Mouse (Mus musculus): ENCODE results near the gene Wdr46. TPM values are rescaled to one million over a fixed set of nuclear protein-coding genes. Genes with fewer than 3 reads are reported as not detected.
A peak's percentile ranks its signal among the peaks of the same experiment; 100 is the strongest.
"Not testable (repeated sequence)": the region's sequence is repeated elsewhere in the genome, so short reads cannot be mapped to it uniquely, and the experiment has no call there.

Wdr46 gene
- total and polyA plus RNA-seq, 3 experiments, result 8.7 to 10.0 (median 8.8) TPM

- Histone ChIP-seq H3K27ac (no peak overlapping the region), H3K9ac (ENCODE audit: low read depth, low read length) (no peak overlapping the region), H3K4me3 (no peak overlapping the region), H3K79me2 (replicated peaks; ENCODE audit: control insufficient read depth, insufficient read depth, low read length) (no peaks in the 10 kb centered on the region), H3K4me1 (ENCODE audit: control insufficient read depth, insufficient read depth, low read length) (peaks cover 3% of the 10 kb centered on the region), H3K27me3 (ENCODE audit: control insufficient read depth, insufficient read depth, low read length) (no peaks in the 10 kb centered on the region), H3K36me3 (ENCODE audit: control insufficient read depth, insufficient read depth, low read length) (peaks cover 1% of the 10 kb centered on the region; the same call in 1 of the 2 replicates)
- intact Hi-C loops (cut with DNase I), result no loop called here
- WGBS, result 84% methylated on average over 19 of the region's 19 CpGs
- no peak for TF ChIP-seq EP300 (IDR thresholded peaks at IDR 0.05; ENCODE audit: insufficient read depth, low read depth, low read length)
- no peak for TF ChIP-seq CTCF (IDR thresholded peaks at IDR 0.05)
- TF ChIP-seq POLR2A (IDR thresholded peaks at IDR 0.05; ENCODE audit: insufficient read depth, low read depth, low read length), result no peak
- DNase-seq, result no peak
Measured at GRCm38 (mm10) chr17:33948905-33949537, 8.6 kb downstream of the Wdr46 start.

- peak overlapping the region; percentile 74; the same call in 1 of the 2 replicates for H3K9ac ChIP-seq (ENCODE audit: low read depth, low read length)
- H3K4me1 ChIP-seq (ENCODE audit: control insufficient read depth, insufficient read depth, low read length), result peaks cover 7% of the 10 kb centered on the region
- TF ChIP-seq CTCF (IDR thresholded peaks at IDR 0.05) (no peak), EP300 (IDR thresholded peaks at IDR 0.05; ENCODE audit: insufficient read depth, low read depth, low read length) (no peak), POLR2A (IDR thresholded peaks at IDR 0.05; ENCODE audit: insufficient read depth, low read depth, low read length) (no peak)
- H3K4me3 ChIP-seq, result peak overlapping the region; percentile 68
- intact Hi-C loops (cut with DNase I), result no loop called here
- WGBS, result 71% methylated on average over 10 of the region's 10 CpGs
- no peaks in the 10 kb centered on the region for H3K27me3 ChIP-seq (ENCODE audit: control insufficient read depth, insufficient read depth, low read length)
- peaks cover 3% of the 10 kb centered on the region; the same call in 1 of the 2 replicates for H3K36me3 ChIP-seq (ENCODE audit: control insufficient read depth, insufficient read depth, low read length)
- no peaks in the 10 kb centered on the region for H3K79me2 ChIP-seq (replicated peaks; ENCODE audit: control insufficient read depth, insufficient read depth, low read length)
- H3K27ac ChIP-seq, result peak overlapping the region; percentile 67; the same call in 1 of the 2 replicates
- peak in 1 of 2 experiments; percentile 16 for DNase-seq
Measured at GRCm38 (mm10) chr17:33950131-33950625, 9.7 kb downstream of the Wdr46 start.

GRCm38 (mm10) chr17:33951021-33951946, 10.8 kb downstream of the Wdr46 start, which contains the start of gene B3galt4:
B3galt4 (minus strand) TSS chr17:33951488.
- Histone ChIP-seq H3K27me3 (ENCODE audit: control insufficient read depth, insufficient read depth, low read length) (no peaks in the 10 kb centered on the region), H3K27ac (peak within 1 kb of the TSS; percentile 67), H3K4me1 (ENCODE audit: control insufficient read depth, insufficient read depth, low read length) (peaks cover 7% of the 10 kb centered on the region), H3K79me2 (replicated peaks; ENCODE audit: control insufficient read depth, insufficient read depth, low read length) (no peaks in the 10 kb centered on the region), H3K4me3 (peak within 1 kb of the TSS; percentile 68), H3K36me3 (ENCODE audit: control insufficient read depth, insufficient read depth, low read length) (peaks cover 3% of the 10 kb centered on the region; the same call in 1 of the 2 replicates), H3K9ac (ENCODE audit: low read depth, low read length) (peak within 1 kb of the TSS; percentile 74)
- TF ChIP-seq EP300 (IDR thresholded peaks at IDR 0.05; ENCODE audit: insufficient read depth, low read depth, low read length) (no peak), CTCF (IDR thresholded peaks at IDR 0.05) (no peak), POLR2A (IDR thresholded peaks at IDR 0.05; ENCODE audit: insufficient read depth, low read depth, low read length) (no peak; the same call in none of the 2 replicates)
- intact Hi-C loops (cut with DNase I), result loop anchor here (1.0 kb wide), 1 partner anchor 11 kb away; the partner anchor contains the start of genes Pfdn6 and Wdr46
- DNase-seq, result peak; percentile 80 to 83
- 1% methylated on average over 45 of the region's 45 CpGs for WGBS

GRCm38 (mm10) chr17:33952015-33952414, 11.6 kb downstream of the Wdr46 start:
- DNase-seq, result peak in 1 of 2 experiments; percentile 21
- WGBS, result 82% methylated on average over 13 of the region's 13 CpGs
- H3K27me3 ChIP-seq (ENCODE audit: control insufficient read depth, insufficient read depth, low read length); H3K9ac ChIP-seq (ENCODE audit: low read depth, low read length); H3K79me2 ChIP-seq (replicated peaks; ENCODE audit: control insufficient read depth, insufficient read depth, low read length); H3K27ac ChIP-seq; H3K4me3 ChIP-seq; H3K4me1 ChIP-seq (ENCODE audit: control insufficient read depth, insufficient read depth, low read length); H3K36me3 ChIP-seq (ENCODE audit: control insufficient read depth, insufficient read depth, low read length); intact Hi-C loops (cut with DNase I): not testable (repeated sequence)

GRCm38 (mm10) chr17:33952879-33953278, 12.4 kb downstream of the Wdr46 start:
- TF ChIP-seq CTCF (IDR thresholded peaks at IDR 0.05), result no peak
- WGBS, result 80% methylated on average over 4 of the region's 4 CpGs
- H3K4me1 ChIP-seq (ENCODE audit: control insufficient read depth, insufficient read depth, low read length), result peaks cover 7% of the 10 kb centered on the region
- peaks cover 3% of the 10 kb centered on the region; the same call in 1 of the 2 replicates for H3K36me3 ChIP-seq (ENCODE audit: control insufficient read depth, insufficient read depth, low read length)
- no peak overlapping the region for H3K4me3 ChIP-seq
- no peak overlapping the region for H3K27ac ChIP-seq
- H3K9ac ChIP-seq (ENCODE audit: low read depth, low read length), result no peak overlapping the region
- no peak for DNase-seq
- intact Hi-C loops (cut with DNase I), result no loop called here
- H3K27me3 ChIP-seq (ENCODE audit: control insufficient read depth, insufficient read depth, low read length), result no peaks in the 10 kb centered on the region
- H3K79me2 ChIP-seq (replicated peaks; ENCODE audit: control insufficient read depth, insufficient read depth, low read length), result no peaks in the 10 kb centered on the region

Data from heart, adult 2 months (tissue).